Mouse (Mus musculus): Measurements from ENCODE around the gene Ptcra. TPM values are rescaled to one million over a fixed set of nuclear protein-coding genes. Genes with fewer than 3 reads are reported as not detected.
A peak's percentile ranks its signal among the peaks of the same experiment; 100 is the strongest.
"Not testable (repeated sequence)": the region's sequence is repeated elsewhere in the genome, so short reads cannot be mapped to it uniquely, and the experiment has no call there.

The Ptcra gene
- polyA plus RNA-seq, 1 experiment = 0.23 TPM

DNA sequence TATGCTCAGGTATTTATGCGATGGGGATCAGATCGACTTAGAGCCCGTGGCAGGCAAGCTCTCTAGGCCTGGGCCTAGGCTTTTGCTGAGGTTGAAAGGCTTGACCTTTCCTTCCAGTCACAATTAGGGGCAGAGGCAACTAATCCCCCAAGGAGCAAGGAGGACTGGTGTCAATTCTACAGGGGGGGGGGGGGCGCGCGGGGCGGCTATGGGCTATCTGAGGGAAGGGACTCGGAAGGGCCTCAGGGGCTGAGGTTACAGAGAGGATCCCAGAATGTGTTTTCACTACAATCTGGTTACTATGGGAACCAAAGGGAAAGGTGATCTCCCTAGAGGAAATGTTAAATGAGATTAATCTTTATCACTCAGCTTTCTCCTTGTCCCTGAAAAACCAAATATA, 33.9 kb upstream of the Ptcra start:
- Histone ChIP-seq H3K4me1 (ENCODE audit: control insufficient read depth, insufficient read depth, low read length) (no peaks in the 10 kb centered on the region), H3K27me3 (ENCODE audit: control insufficient read depth, insufficient read depth, low read length) (no peaks in the 10 kb centered on the region), H3K27ac (ENCODE audit: control insufficient read depth, insufficient read depth, low read depth, low read length) (no peak overlapping the region), H3K36me3 (ENCODE audit: control insufficient read depth, insufficient read depth, low read length) (no peaks in the 10 kb centered on the region; the same call in 1 of the 2 replicates), H3K4me3 (ENCODE audit: control insufficient read depth, low read depth, low read length) (no peak overlapping the region)
- TF ChIP-seq POLR2A (IDR thresholded peaks at IDR 0.05; ENCODE audit: control insufficient read depth, low read depth, low read length) (no peak), CTCF (IDR thresholded peaks at IDR 0.05; ENCODE audit: control insufficient read depth, insufficient read depth, insufficient replicate concordance, low read depth, low read length) (no peak)

DNA sequence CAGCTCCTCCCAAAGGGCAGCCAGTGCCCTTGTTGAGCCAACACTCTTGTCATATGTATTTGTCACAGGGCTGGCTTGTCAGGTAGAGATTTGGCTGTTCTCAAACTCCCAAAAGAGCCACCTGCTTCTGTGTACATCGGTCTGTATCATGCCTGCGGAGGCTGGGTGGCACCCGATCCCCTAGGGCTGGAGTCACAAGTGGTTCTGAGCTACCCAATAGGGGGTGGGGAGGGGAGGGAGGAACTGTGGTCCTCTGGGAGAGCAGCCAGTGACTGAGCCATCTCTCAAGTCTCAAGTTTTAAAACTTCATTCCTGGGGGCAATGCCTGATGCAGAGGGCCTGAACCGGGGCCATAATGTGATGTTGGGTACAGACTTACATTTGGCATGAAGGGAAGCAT, 33.2 kb upstream of the Ptcra start:
- H3K27ac ChIP-seq (ENCODE audit: control insufficient read depth, insufficient read depth, low read depth, low read length) = no peak overlapping the region
- no peaks in the 10 kb centered on the region; the same call in 1 of the 2 replicates for H3K36me3 ChIP-seq (ENCODE audit: control insufficient read depth, insufficient read depth, low read length)
- H3K4me1 ChIP-seq (ENCODE audit: control insufficient read depth, insufficient read depth, low read length) = no peaks in the 10 kb centered on the region
- TF ChIP-seq CTCF (IDR thresholded peaks at IDR 0.05; ENCODE audit: control insufficient read depth, insufficient read depth, insufficient replicate concordance, low read depth, low read length) (no peak), POLR2A (IDR thresholded peaks at IDR 0.05; ENCODE audit: control insufficient read depth, low read depth, low read length) (no peak)
- no peak overlapping the region for H3K4me3 ChIP-seq (ENCODE audit: control insufficient read depth, low read depth, low read length)
- H3K27me3 ChIP-seq (ENCODE audit: control insufficient read depth, insufficient read depth, low read length) = no peaks in the 10 kb centered on the region

DNA sequence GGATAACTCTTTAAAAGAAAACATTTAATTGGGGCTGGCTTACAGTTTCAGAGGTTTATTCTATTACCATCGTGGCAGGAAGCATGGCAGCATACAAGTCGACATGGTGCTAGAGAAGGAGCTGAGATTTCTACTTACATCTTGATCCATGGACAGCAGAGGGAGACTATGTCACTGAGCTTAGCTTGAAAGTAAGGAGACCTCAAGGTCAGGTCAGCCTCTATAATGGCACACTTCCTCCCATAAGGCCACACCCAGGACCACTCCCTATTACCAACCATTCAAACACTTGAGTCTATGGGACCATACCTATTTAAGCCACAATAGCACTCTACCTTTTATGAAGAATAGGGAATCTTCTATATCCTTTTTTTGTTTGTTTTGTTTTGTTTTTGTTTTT, 29.5 kb upstream of the Ptcra start:
- no peak overlapping the region for H3K4me3 ChIP-seq (ENCODE audit: control insufficient read depth, low read depth, low read length)
- H3K36me3 ChIP-seq (ENCODE audit: control insufficient read depth, insufficient read depth, low read length) = no peaks in the 10 kb centered on the region
- no peak overlapping the region for H3K27ac ChIP-seq (ENCODE audit: control insufficient read depth, insufficient read depth, low read depth, low read length)
- H3K27me3 ChIP-seq (ENCODE audit: control insufficient read depth, insufficient read depth, low read length) = no peaks in the 10 kb centered on the region
- no peak for TF ChIP-seq POLR2A (IDR thresholded peaks at IDR 0.05; ENCODE audit: control insufficient read depth, low read depth, low read length)
- TF ChIP-seq CTCF (IDR thresholded peaks at IDR 0.05; ENCODE audit: control insufficient read depth, insufficient read depth, insufficient replicate concordance, low read depth, low read length) = no peak
- H3K4me1 ChIP-seq (ENCODE audit: control insufficient read depth, insufficient read depth, low read length) = no peaks in the 10 kb centered on the region

DNA sequence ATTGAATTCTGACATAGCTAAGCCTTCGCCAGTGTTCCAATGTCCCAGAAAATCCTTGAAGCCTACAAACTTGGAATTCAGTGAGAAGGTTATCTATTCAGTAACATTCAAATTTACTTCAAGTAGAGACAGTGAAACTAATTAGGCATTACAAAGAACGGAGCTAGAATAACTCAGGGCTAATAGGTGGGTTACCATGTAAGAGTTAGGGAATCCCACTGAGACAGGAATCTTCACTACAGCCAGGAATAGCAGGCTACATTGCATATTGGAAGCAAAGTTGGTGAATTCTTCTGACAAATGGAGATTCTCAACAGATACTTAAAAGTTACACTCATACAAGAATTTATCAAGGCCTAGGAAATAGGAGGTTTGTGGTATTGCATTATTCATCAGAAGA, 24.5 kb upstream of the Ptcra start:
- not testable (repeated sequence) for H3K4me3 ChIP-seq (ENCODE audit: control insufficient read depth, low read depth, low read length); H3K27ac ChIP-seq (ENCODE audit: control insufficient read depth, insufficient read depth, low read depth, low read length); H3K4me1 ChIP-seq (ENCODE audit: control insufficient read depth, insufficient read depth, low read length); H3K27me3 ChIP-seq (ENCODE audit: control insufficient read depth, insufficient read depth, low read length); H3K36me3 ChIP-seq (ENCODE audit: control insufficient read depth, insufficient read depth, low read length)

DNA sequence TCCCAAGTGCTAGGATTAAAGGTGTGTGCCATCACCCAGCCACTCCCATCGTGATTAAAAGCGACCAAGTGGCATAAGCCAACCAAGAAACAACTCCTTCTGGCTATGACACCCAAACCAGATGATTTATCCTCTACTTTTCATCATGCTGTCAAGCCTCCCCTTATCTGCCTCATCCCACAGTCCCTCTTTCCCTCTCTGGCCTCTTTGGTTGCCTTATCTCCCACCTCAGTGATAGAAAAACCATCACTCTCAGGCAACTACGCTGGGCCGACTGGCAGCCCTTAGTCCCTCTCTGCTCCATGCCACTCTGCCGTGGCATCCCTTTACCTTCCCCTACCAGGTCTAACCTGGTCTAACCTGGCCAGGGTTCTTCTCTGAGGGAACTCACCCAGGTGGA, 23.4 kb upstream of the Ptcra start:
- H3K27me3 ChIP-seq (ENCODE audit: control insufficient read depth, insufficient read depth, low read length) = no peaks in the 10 kb centered on the region
- no peaks in the 10 kb centered on the region for H3K4me1 ChIP-seq (ENCODE audit: control insufficient read depth, insufficient read depth, low read length)
- no peak overlapping the region for H3K27ac ChIP-seq (ENCODE audit: control insufficient read depth, insufficient read depth, low read depth, low read length)
- TF ChIP-seq POLR2A (IDR thresholded peaks at IDR 0.05; ENCODE audit: control insufficient read depth, low read depth, low read length) (no peak), CTCF (IDR thresholded peaks at IDR 0.05; ENCODE audit: control insufficient read depth, insufficient read depth, insufficient replicate concordance, low read depth, low read length) (no peak)
- H3K36me3 ChIP-seq (ENCODE audit: control insufficient read depth, insufficient read depth, low read length) = no peaks in the 10 kb centered on the region
- no peak overlapping the region for H3K4me3 ChIP-seq (ENCODE audit: control insufficient read depth, low read depth, low read length)

DNA sequence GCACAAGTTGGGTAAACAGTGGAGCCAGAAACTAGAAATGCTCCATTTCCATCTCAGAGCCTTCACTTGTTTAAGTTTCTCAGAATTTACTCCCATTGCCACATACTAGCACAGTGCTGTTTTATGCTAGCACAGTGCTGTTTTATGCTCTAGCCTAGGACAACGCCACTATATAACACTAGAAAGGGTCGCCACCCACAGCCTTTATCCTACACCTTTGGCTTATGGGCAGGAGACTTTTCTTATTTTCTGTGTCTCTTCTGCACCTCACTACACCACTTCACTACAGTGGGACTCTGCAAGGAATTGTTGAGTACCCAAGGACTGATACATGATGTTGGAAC, 19.7 kb upstream of the Ptcra start:
- H3K27me3 ChIP-seq (ENCODE audit: control insufficient read depth, insufficient read depth, low read length) = no peaks in the 10 kb centered on the region
- H3K27ac ChIP-seq (ENCODE audit: control insufficient read depth, insufficient read depth, low read depth, low read length) = no peak overlapping the region
- peaks cover 2% of the 10 kb centered on the region; the same call in 1 of the 2 replicates for H3K36me3 ChIP-seq (ENCODE audit: control insufficient read depth, insufficient read depth, low read length)
- TF ChIP-seq POLR2A (IDR thresholded peaks at IDR 0.05; ENCODE audit: control insufficient read depth, low read depth, low read length) = no peak
- TF ChIP-seq CTCF (IDR thresholded peaks at IDR 0.05; ENCODE audit: control insufficient read depth, insufficient read depth, insufficient replicate concordance, low read depth, low read length) = no peak
- H3K4me3 ChIP-seq (ENCODE audit: control insufficient read depth, low read depth, low read length) = no peak overlapping the region
- H3K4me1 ChIP-seq (ENCODE audit: control insufficient read depth, insufficient read depth, low read length) = no peaks in the 10 kb centered on the region; the same call in 1 of the 2 replicates

DNA sequence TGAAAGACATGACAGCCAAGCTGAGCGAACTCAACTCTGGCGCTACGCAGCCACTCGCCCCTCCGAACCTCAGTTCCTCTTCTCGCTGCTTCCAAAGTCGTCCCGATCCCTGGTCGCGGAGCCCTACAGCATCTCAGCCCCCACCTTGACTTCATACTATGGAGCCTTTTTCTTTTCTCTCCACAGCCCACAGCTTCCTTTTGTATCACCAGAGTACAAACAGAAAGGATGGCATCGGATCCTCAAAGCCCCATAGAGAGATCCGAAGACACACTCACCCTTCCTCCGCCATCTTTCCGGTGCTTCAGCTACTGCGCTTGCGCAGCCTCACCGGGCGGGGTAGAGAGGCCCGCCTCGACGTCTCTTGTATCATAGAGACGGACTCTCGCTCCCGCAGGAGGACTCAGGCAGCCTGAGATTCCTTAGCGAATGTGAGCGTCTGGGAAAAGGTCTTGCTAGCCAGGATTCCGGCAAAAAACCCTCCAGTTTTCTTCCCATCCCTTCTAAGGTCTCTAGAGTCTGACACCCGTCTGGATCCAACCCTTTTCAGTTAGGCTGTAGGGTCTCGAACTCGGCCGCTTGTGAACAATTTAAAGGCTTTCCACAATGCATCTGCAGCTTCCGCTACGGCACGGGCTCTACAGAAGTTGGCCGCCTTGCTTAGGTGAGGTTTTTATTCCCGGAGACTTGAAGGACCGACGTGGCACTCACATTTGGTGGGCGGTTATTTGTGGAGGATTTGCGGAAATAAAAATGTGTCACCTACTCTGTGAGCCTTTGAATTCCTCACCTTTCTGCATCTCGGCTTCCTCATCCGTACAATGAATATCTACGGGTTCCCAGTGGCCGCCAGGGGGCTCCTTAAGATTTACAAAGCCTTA, 19.1 kb upstream of the Ptcra start, which contains the start of gene Rpl7l1:
Gene Rpl7l1, minus strand, starts transcription at position 332 of the 881 bp plus-strand sequence.
- Histone ChIP-seq H3K27ac (ENCODE audit: control insufficient read depth, insufficient read depth, low read depth, low read length) (peak within 1 kb of the TSS; percentile 75), H3K27me3 (ENCODE audit: control insufficient read depth, insufficient read depth, low read length) (no peaks in the 10 kb centered on the region), H3K4me1 (ENCODE audit: control insufficient read depth, insufficient read depth, low read length) (no peaks in the 10 kb centered on the region; the same call in 1 of the 2 replicates), H3K4me3 (ENCODE audit: control insufficient read depth, low read depth, low read length) (peak within 1 kb of the TSS; percentile 92), H3K36me3 (ENCODE audit: control insufficient read depth, insufficient read depth, low read length) (peaks cover 2% of the 10 kb centered on the region; the same call in 1 of the 2 replicates)
- TF ChIP-seq POLR2A (IDR thresholded peaks at IDR 0.05; ENCODE audit: control insufficient read depth, low read depth, low read length) (peak; percentile 89), CTCF (IDR thresholded peaks at IDR 0.05; ENCODE audit: control insufficient read depth, insufficient read depth, insufficient replicate concordance, low read depth, low read length) (no peak)
